Mouse (Mus musculus) cortical plate, adult 2 months (tissue): ENCODE data around the gene B3galt1. TPM values are rescaled to one million over a fixed set of nuclear protein-coding genes. Genes with fewer than 3 reads are reported as not detected.

Source experiments
- H3K27ac ChIP-seq: fragments of 200-500 bp; 2 replicates; pipeline ENCODE4 v1.5.1; 2012; ENCODE audit warnings: low read length, control low read depth, inconsistent platforms; ENCODE audit not compliant: insufficient read depth
- H3K4me1 ChIP-seq: fragments of 200-500 bp; 2 replicates; pipeline ENCODE4 v1.6.1; 2011; ENCODE audit warnings: low read length; ENCODE audit not compliant: control insufficient read depth, insufficient read depth
- H3K4me3 ChIP-seq: fragments of 200-500 bp; 2 replicates; pipeline ENCODE4 v1.5.1; 2011; ENCODE audit warnings: mild to moderate bottlenecking, low read length, control low read depth; ENCODE audit not compliant: insufficient read depth
- CTCF ChIP-seq: fragments of 200-500 bp; IDR thresholded peaks from 2 replicates; pipeline ENCODE4 v1.5.1; 2011; ENCODE audit warnings: mild to moderate bottlenecking, control low read depth, low read length; ENCODE audit not compliant: insufficient read depth; ENCODE audit errors: extremely low read depth
- POLR2A ChIP-seq: fragments of 200-500 bp; IDR thresholded peaks from 2 replicates; pipeline ENCODE4 v1.6.1; 2011; ENCODE audit warnings: mild to moderate bottlenecking, low read length, control low read depth; ENCODE audit not compliant: insufficient read depth; ENCODE audit errors: extremely low read depth
- polyA plus RNA-seq: library from polyadenylated mRNA; depleted of rRNA; stranded (reverse); fragments of >200 nt; gene quantifications from 2 replicates; pipeline ENCODE4 v1.2.3, GENCODE M21; 2012; rRNA removed

The B3galt1 gene
- polyA plus RNA-seq, 1 experiment, result 26.2 TPM

DNA sequence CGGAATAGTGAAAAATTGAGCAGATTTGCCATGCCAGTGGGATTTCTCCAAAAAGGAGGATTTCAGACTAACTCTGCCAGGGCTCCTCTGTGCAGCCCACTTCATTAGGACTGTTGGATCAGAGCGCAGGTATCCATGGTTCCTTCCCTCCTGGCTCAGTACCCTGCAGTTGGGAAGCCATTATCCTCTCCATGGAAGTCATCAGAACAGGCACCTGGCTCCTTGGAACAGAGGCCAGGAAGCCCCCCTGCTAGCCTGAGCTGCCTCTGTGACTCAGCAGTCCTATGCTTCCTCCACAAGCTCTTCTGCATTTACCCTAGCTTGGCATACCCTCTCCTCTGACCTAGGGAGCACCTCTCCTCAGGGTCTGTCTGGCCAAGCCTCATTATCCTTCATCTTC lies 594.9 kb downstream of the B3galt1 start:
- Histone ChIP-seq H3K4me1 (no peaks in the 10 kb centered on the region), H3K4me3 (no peak overlapping the region), H3K27ac (no peak overlapping the region)
- TF ChIP-seq POLR2A (no peak), CTCF (no peak)

DNA sequence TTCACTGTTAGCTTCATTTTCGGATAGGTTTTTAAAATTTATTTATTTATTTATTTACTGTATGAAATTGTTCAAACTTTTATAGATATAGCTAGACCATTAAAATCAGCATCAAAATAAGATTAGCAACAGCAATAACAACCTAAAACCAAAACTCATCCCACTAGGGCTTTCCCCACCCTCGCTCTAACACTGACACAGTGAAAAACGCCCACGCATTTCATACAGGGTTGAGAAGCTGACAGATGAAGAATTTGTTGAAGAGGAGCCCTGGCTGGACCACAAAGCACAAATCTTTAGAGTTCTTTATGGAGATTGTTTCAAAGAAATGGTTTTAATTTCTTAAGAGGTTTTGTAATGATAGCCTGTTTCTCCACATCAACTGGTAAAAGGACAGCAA lies 596.3 kb downstream of the B3galt1 start:
- H3K27ac ChIP-seq, result no peak overlapping the region
- TF ChIP-seq CTCF (no peak), POLR2A (no peak)

GRCm38 (mm10) chr2:68171306-68171705 lies 605.6 kb downstream of the B3galt1 start:
- TF ChIP-seq POLR2A (no peak), CTCF (no peak)
- Histone ChIP-seq H3K27ac (no peak overlapping the region), H3K4me3 (no peak overlapping the region), H3K4me1 (no peaks in the 10 kb centered on the region)

More for the DNA sequence above, 596.3 kb downstream of the B3galt1 start:
- no peaks in the 10 kb centered on the region for H3K4me1 ChIP-seq
- H3K4me3 ChIP-seq, result no peak overlapping the region

Other genes starting within 250 kb of the B3galt1 start
- not detected in 2 replicates for gene Gm21830, start 152.1 kb upstream of the B3galt1 start, polyA plus RNA-seq
- not detected in 2 replicates for gene Gm26727, start 132.7 kb upstream of the B3galt1 start, polyA plus RNA-seq
- gene Xirp2, start 119.9 kb upstream of the B3galt1 start, polyA plus RNA-seq, result 0.02 TPM in 2 replicates